Mouse (Mus musculus) lung, adult 2 months (tissue): ENCODE results near the gene Slc13a2.

ENCODE experiments used
- CTCF ChIP-seq: fragments of 200-500 bp; IDR thresholded peaks from 2 replicates; pipeline ENCODE4 v1.5.1; 2011; ENCODE audit warnings: mild to moderate bottlenecking, low read length, control low read depth; ENCODE audit not compliant: insufficient read depth
- POLR2A ChIP-seq: fragments of 200-500 bp; IDR thresholded peaks from 2 replicates; pipeline ENCODE4 v1.6.1; 2011; ENCODE audit warnings: low read depth, mild to moderate bottlenecking, control low read depth, low read length, borderline replicate concordance; ENCODE audit errors: extremely low read depth

DNA sequence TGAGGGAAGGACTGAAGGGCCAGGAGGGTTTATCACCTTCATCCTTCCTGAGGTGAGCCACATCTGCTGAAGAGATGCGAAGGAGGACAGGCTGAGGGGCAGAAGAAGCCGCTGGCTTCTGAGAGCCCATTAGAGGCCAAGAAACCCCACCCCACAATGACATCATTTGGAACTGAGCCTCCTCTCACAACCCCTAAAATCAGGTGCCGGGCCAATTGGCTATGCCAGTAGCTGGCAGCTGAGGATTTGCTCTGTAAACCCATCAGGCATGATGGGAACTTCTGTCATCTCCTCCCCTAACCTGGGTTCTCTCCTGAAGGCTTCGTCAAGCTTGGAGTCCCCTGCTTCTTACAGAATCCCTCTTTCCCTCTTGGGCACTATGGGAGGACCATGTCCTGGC is 41.7 kb downstream of the Slc13a2 start:
- no peak for TF ChIP-seq CTCF
- no peak for TF ChIP-seq POLR2A
